Mouse (Mus musculus): Measurements from ENCODE around the gene Exoc6b. TPM values are rescaled to one million over a fixed set of nuclear protein-coding genes. Genes with fewer than 3 reads are reported as not detected.

Exoc6b gene
- polyA plus RNA-seq, 1 experiment from 2014 or later: 43.7 TPM

- Histone ChIP-seq H3K36me3 (replicated peaks) (no peaks in the 10 kb centered on the region), H3K27ac (no peak overlapping the region), H3K9me3 (no peaks in the 10 kb centered on the region), H3K27me3 (no peaks in the 10 kb centered on the region), H3K4me3 (replicated peaks) (no peak overlapping the region), H3K4me2 (no peak overlapping the region), H3K9ac (no peak overlapping the region), H3K4me1 (peaks cover 3% of the 10 kb centered on the region; the same call in 1 of the 2 replicates)
- ATAC-seq (ENCODE audit: low FRiP score): no peak
Observed at GRCm38 (mm10) chr6:84841138-84841537, 228.2 kb downstream of the Exoc6b start.

- Histone ChIP-seq H3K9ac (no peak overlapping the region), H3K36me3 (replicated peaks) (0 out of 2 replicates have a peak, but pooled peaks cover 2% of the 10 kb centered on the region), H3K4me3 (replicated peaks) (no peak overlapping the region), H3K4me2 (no peak overlapping the region), H3K27ac (no peak overlapping the region), H3K27me3 (no peaks in the 10 kb centered on the region), H3K9me3 (no peaks in the 10 kb centered on the region), H3K4me1 (no peaks in the 10 kb centered on the region)
- no peak for ATAC-seq (ENCODE audit: low FRiP score)
- 88% methylated on average over 7 of the region's 7 CpGs for WGBS
Observed at GRCm38 (mm10) chr6:84807546-84807945, 261.8 kb downstream of the Exoc6b start.

GRCm38 (mm10) chr6:84806132-84806730, 263.1 kb downstream of the Exoc6b start:
- no peaks in the 10 kb centered on the region for H3K9me3 ChIP-seq
- no peak overlapping the region for H3K4me3 ChIP-seq (replicated peaks)
- no peaks in the 10 kb centered on the region for H3K27me3 ChIP-seq
- H3K27ac ChIP-seq: no peak overlapping the region
- H3K4me1 ChIP-seq: no peaks in the 10 kb centered on the region
- no peak overlapping the region for H3K4me2 ChIP-seq
- no peaks in the 10 kb centered on the region for H3K36me3 ChIP-seq (replicated peaks)
- H3K9ac ChIP-seq: no peak overlapping the region
- 70% methylated on average over 2 of the region's 2 CpGs for WGBS
- no peak for ATAC-seq (ENCODE audit: low FRiP score)

- H3K4me3 ChIP-seq (replicated peaks): no peak overlapping the region
- 88% methylated on average over 3 of the region's 3 CpGs for WGBS
- H3K27ac ChIP-seq: no peak overlapping the region
- H3K4me2 ChIP-seq: no peak overlapping the region
- no peaks in the 10 kb centered on the region for H3K4me1 ChIP-seq
- no peaks in the 10 kb centered on the region for H3K36me3 ChIP-seq (replicated peaks)
- H3K9me3 ChIP-seq: no peaks in the 10 kb centered on the region
- H3K9ac ChIP-seq: no peak overlapping the region
- no peak for ATAC-seq (ENCODE audit: low FRiP score)
- H3K27me3 ChIP-seq: no peaks in the 10 kb centered on the region
Observed at GRCm38 (mm10) chr6:84798736-84799135, 270.6 kb downstream of the Exoc6b start.

- Histone ChIP-seq H3K9me3 (no peaks in the 10 kb centered on the region), H3K36me3 (replicated peaks) (no peaks in the 10 kb centered on the region), H3K9ac (no peak overlapping the region), H3K4me3 (replicated peaks) (no peak overlapping the region), H3K4me2 (no peak overlapping the region), H3K27ac (no peak overlapping the region), H3K27me3 (no peaks in the 10 kb centered on the region), H3K4me1 (no peaks in the 10 kb centered on the region)
- 79% methylated on average over 2 of the region's 2 CpGs for WGBS
- no peak for ATAC-seq (ENCODE audit: low FRiP score)
Observed at GRCm38 (mm10) chr6:84783994-84784393, 285.3 kb downstream of the Exoc6b start.

GRCm38 (mm10) chr6:84779987-84780386, 289.3 kb downstream of the Exoc6b start:
- no peak overlapping the region for H3K4me3 ChIP-seq (replicated peaks)
- H3K27ac ChIP-seq: no peak overlapping the region
- no peak overlapping the region for H3K4me2 ChIP-seq
- H3K27me3 ChIP-seq: no peaks in the 10 kb centered on the region
- ATAC-seq (ENCODE audit: low FRiP score): no peak
- no peaks in the 10 kb centered on the region for H3K36me3 ChIP-seq (replicated peaks)
- H3K4me1 ChIP-seq: 0 out of 2 replicates have a peak, but pooled peaks cover 2% of the 10 kb centered on the region
- H3K9me3 ChIP-seq: no peaks in the 10 kb centered on the region
- 67% methylated on average over 5 of the region's 5 CpGs for WGBS
- H3K9ac ChIP-seq: no peak overlapping the region

GRCm38 (mm10) chr6:84778970-84779369, 290.3 kb downstream of the Exoc6b start:
- H3K4me3 ChIP-seq (replicated peaks): no peak overlapping the region
- no peaks in the 10 kb centered on the region for H3K27me3 ChIP-seq
- 0 out of 2 replicates have a peak, but pooled peaks cover 2% of the 10 kb centered on the region for H3K4me1 ChIP-seq
- no peaks in the 10 kb centered on the region for H3K9me3 ChIP-seq
- ATAC-seq (ENCODE audit: low FRiP score): no peak
- 75% methylated on average over 5 of the region's 5 CpGs for WGBS
- H3K36me3 ChIP-seq (replicated peaks): no peaks in the 10 kb centered on the region
- no peak overlapping the region for H3K9ac ChIP-seq
- no peak overlapping the region for H3K4me2 ChIP-seq
- no peak overlapping the region for H3K27ac ChIP-seq

GRCm38 (mm10) chr6:84775908-84776307, 293.4 kb downstream of the Exoc6b start:
- no peak overlapping the region for H3K27ac ChIP-seq
- 26% methylated on average over 1 of the region's 1 CpGs for WGBS
- ATAC-seq (ENCODE audit: low FRiP score): no peak

GRCm38 (mm10) chr6:84755266-84755665, 314.0 kb downstream of the Exoc6b start:
- Histone ChIP-seq H3K4me3 (replicated peaks) (no peak overlapping the region), H3K36me3 (replicated peaks) (no peaks in the 10 kb centered on the region), H3K9ac (no peak overlapping the region), H3K27me3 (no peaks in the 10 kb centered on the region), H3K9me3 (no peaks in the 10 kb centered on the region), H3K4me2 (no peak overlapping the region), H3K27ac (no peak overlapping the region), H3K4me1 (peaks cover 7% of the 10 kb centered on the region; the same call in 1 of the 2 replicates)
- no peak for ATAC-seq (ENCODE audit: low FRiP score)
- 21% methylated on average over 3 of the region's 3 CpGs for WGBS

More at GRCm38 (mm10) chr6:84775908-84776307, 293.4 kb downstream of the Exoc6b start:
- Histone ChIP-seq H3K4me1 (0 out of 2 replicates have a peak, but pooled peaks cover 2% of the 10 kb centered on the region), H3K36me3 (replicated peaks) (no peaks in the 10 kb centered on the region), H3K27me3 (no peaks in the 10 kb centered on the region), H3K4me2 (no peak overlapping the region), H3K9me3 (no peaks in the 10 kb centered on the region), H3K4me3 (replicated peaks) (no peak overlapping the region), H3K9ac (no peak overlapping the region)

- H3K36me3 ChIP-seq (replicated peaks): no peaks in the 10 kb centered on the region
- H3K27ac ChIP-seq: no peak overlapping the region
- no peak overlapping the region for H3K9ac ChIP-seq
- no peak overlapping the region for H3K4me2 ChIP-seq
- H3K9me3 ChIP-seq: no peaks in the 10 kb centered on the region
- peaks cover 7% of the 10 kb centered on the region; the same call in 1 of the 2 replicates for H3K4me1 ChIP-seq
- ATAC-seq (ENCODE audit: low FRiP score): no peak
- H3K4me3 ChIP-seq (replicated peaks): no peak overlapping the region
- no peaks in the 10 kb centered on the region for H3K27me3 ChIP-seq
Observed at GRCm38 (mm10) chr6:84752806-84753420, 316.4 kb downstream of the Exoc6b start.

- no peak overlapping the region for H3K4me3 ChIP-seq (replicated peaks)
- WGBS: 81% methylated on average over 2 of the region's 2 CpGs
- no peak overlapping the region for H3K4me2 ChIP-seq
- no peaks in the 10 kb centered on the region for H3K9me3 ChIP-seq
- no peak for ATAC-seq (ENCODE audit: low FRiP score)
- no peaks in the 10 kb centered on the region for H3K36me3 ChIP-seq (replicated peaks)
- no peak overlapping the region for H3K27ac ChIP-seq
- H3K4me1 ChIP-seq: peaks cover 19% of the 10 kb centered on the region
- H3K9ac ChIP-seq: no peak overlapping the region
- no peaks in the 10 kb centered on the region for H3K27me3 ChIP-seq
Observed at GRCm38 (mm10) chr6:84751409-84751808, 317.9 kb downstream of the Exoc6b start.

GRCm38 (mm10) chr6:84746847-84747395, 322.4 kb downstream of the Exoc6b start:
- Histone ChIP-seq H3K4me1 (peaks cover 15% of the 10 kb centered on the region), H3K9me3 (no peaks in the 10 kb centered on the region), H3K4me3 (replicated peaks) (no peak overlapping the region), H3K36me3 (replicated peaks) (no peaks in the 10 kb centered on the region), H3K27me3 (no peaks in the 10 kb centered on the region), H3K27ac (no peak overlapping the region), H3K4me2 (no peak overlapping the region), H3K9ac (no peak overlapping the region)
- ATAC-seq (ENCODE audit: low FRiP score): no peak
- 50% methylated on average over 10 of the region's 10 CpGs for WGBS
